Mouse (Mus musculus): Measurements from ENCODE around the gene Foxa2. TPM values are rescaled to one million over a fixed set of nuclear protein-coding genes. Genes with fewer than 3 reads are reported as not detected.

Gene Foxa2
- polyA plus RNA-seq (2015; fragmentation: Nextera tagmentation; extraction: Ambion mirVana): 8.3 and 8.5 TPM in 2 replicates

DNA sequence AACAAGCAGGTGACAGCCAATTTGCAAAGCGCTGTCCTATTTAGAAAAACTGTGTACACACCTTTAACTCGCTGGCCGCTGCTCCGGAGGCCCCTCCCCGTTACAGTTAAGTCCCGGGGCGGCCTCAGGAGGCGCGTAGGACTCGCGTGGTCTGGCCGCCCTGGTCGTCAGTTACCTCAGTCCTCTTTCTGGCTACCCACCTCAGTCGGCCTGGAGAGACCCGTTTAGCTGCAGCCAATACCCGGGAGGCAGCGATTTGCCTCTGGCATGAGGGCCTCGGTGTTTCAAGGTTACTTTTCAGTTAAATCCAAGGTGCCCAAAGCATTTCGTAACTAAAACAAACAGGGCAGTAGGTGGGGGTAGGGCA is at the start of gene Foxa2:
Gene Foxa2 (minus strand): TSS at position 171 of the 367 bp plus-strand sequence.
- Histone ChIP-seq H3K36me3 (ENCODE audit: control insufficient read depth, insufficient read depth, low read length) (no peaks in the 10 kb centered on the region), H3K4me1 (ENCODE audit: control insufficient read depth, insufficient read depth, low read length) (peaks cover 5% of the 10 kb centered on the region; the same call in 1 of the 2 replicates), H3K4me3 (replicated peaks; ENCODE audit: low read length) (peak within 1 kb of the TSS; percentile 57), H3K9me3 (replicated peaks; ENCODE audit: control insufficient read depth, low read length) (no peaks in the 10 kb centered on the region), H3K27ac (ENCODE audit: low read length) (peak within 1 kb of the TSS; percentile 77), H3K9ac (ENCODE audit: low read length) (peak within 1 kb of the TSS; percentile 72), H3K4me2 (ENCODE audit: low read depth, low read length) (peak within 1 kb of the TSS; percentile 68), H3K27me3 (ENCODE audit: control insufficient read depth, insufficient read depth, low read length) (peaks cover 69% of the 10 kb centered on the region)
- no peak for ATAC-seq (ENCODE audit: insufficient read depth, low FRiP score)
- WGBS: 3% methylated on average over 19 of the region's 19 CpGs

DNA sequence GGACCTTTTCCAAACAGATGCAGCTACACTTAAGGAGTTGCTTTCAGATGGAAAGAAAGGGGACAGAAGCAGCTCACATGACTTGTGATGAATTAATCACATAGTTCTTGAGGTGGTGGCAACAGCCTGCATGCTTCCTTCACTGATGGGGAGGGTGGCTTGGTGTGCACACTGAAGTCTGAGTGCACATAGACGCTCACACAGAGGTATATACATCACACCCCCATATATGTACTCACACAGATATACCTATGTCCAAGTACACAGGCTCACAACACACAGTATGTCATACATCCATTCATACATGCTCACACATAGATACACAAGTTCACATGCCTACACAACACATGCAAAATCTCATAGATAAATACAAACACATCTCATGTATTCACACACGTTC is 45.3 kb upstream of the Foxa2 start:
- no peaks in the 10 kb centered on the region for H3K36me3 ChIP-seq (ENCODE audit: control insufficient read depth, insufficient read depth, low read length)
- 70% methylated on average over 2 of the region's 2 CpGs for WGBS
- no peak for ATAC-seq (ENCODE audit: insufficient read depth, low FRiP score)

DNA sequence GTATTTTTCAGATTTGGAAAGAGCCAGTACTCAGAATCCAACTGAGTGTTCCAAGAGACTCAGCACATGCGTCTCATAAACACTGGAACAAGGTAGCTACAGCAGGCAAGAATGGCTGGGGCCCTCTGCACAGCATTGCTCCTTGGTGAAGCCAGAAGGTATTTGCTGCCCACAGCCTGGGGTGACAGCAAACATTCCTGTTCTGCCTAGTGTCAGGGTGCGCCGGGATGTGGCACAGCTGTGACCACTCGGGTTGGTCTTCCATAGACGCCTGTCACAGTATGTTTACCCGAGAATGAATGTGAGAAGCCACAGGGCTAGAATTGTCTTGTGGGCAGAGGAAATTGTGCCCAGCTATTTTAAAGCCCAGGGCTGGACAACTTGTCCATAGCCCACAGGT is 44.9 kb upstream of the Foxa2 start:
- no peaks in the 10 kb centered on the region for H3K27me3 ChIP-seq (ENCODE audit: control insufficient read depth, insufficient read depth, low read length)
- no peak overlapping the region for H3K4me3 ChIP-seq (replicated peaks; ENCODE audit: low read length)
- no peak overlapping the region for H3K27ac ChIP-seq (ENCODE audit: low read length)
- no peak overlapping the region for H3K9ac ChIP-seq (ENCODE audit: low read length)
- H3K4me2 ChIP-seq (ENCODE audit: low read depth, low read length): no peak overlapping the region
- H3K4me1 ChIP-seq (ENCODE audit: control insufficient read depth, insufficient read depth, low read length): no peaks in the 10 kb centered on the region
- ATAC-seq (ENCODE audit: insufficient read depth, low FRiP score): no peak
- WGBS: 22% methylated on average over 6 of the region's 6 CpGs
- H3K9me3 ChIP-seq (replicated peaks; ENCODE audit: control insufficient read depth, low read length): no peaks in the 10 kb centered on the region
- H3K36me3 ChIP-seq (ENCODE audit: control insufficient read depth, insufficient read depth, low read length): no peaks in the 10 kb centered on the region

More for the DNA sequence above, 45.3 kb upstream of the Foxa2 start:
- Histone ChIP-seq H3K4me3 (replicated peaks; ENCODE audit: low read length) (no peak overlapping the region), H3K27ac (ENCODE audit: low read length) (no peak overlapping the region), H3K4me2 (ENCODE audit: low read depth, low read length) (no peak overlapping the region), H3K9me3 (replicated peaks; ENCODE audit: control insufficient read depth, low read length) (no peaks in the 10 kb centered on the region), H3K9ac (ENCODE audit: low read length) (no peak overlapping the region), H3K4me1 (ENCODE audit: control insufficient read depth, insufficient read depth, low read length) (no peaks in the 10 kb centered on the region), H3K27me3 (ENCODE audit: control insufficient read depth, insufficient read depth, low read length) (no peaks in the 10 kb centered on the region)

DNA sequence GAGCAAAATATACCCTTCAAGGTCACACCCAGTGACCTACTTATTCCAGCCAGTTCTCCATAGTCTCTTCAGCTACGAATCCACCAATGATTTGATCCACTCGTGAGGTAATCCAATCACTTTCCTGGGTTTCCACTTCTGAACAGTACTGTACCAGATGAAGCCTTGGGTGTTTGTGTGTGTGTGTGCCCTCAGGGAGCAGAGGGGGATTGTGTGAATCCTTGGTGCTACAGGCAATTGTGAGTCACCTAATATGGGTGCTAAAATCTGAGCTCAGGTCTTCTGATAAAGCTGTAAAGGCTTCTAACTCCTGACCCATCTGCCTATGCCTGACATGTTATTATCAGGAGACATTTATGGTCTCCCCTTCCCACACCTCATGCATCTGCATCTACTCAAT is 43.3 kb upstream of the Foxa2 start:
- H3K36me3 ChIP-seq (ENCODE audit: control insufficient read depth, insufficient read depth, low read length): no peaks in the 10 kb centered on the region
- no peaks in the 10 kb centered on the region for H3K9me3 ChIP-seq (replicated peaks; ENCODE audit: control insufficient read depth, low read length)
- 86% methylated on average over 2 of the region's 2 CpGs for WGBS
- H3K4me1 ChIP-seq (ENCODE audit: control insufficient read depth, insufficient read depth, low read length): no peaks in the 10 kb centered on the region
- no peak overlapping the region for H3K27ac ChIP-seq (ENCODE audit: low read length)
- H3K4me2 ChIP-seq (ENCODE audit: low read depth, low read length): no peak overlapping the region
- ATAC-seq (ENCODE audit: insufficient read depth, low FRiP score): no peak
- no peak overlapping the region for H3K4me3 ChIP-seq (replicated peaks; ENCODE audit: low read length)
- H3K27me3 ChIP-seq (ENCODE audit: control insufficient read depth, insufficient read depth, low read length): no peaks in the 10 kb centered on the region
- H3K9ac ChIP-seq (ENCODE audit: low read length): no peak overlapping the region

DNA sequence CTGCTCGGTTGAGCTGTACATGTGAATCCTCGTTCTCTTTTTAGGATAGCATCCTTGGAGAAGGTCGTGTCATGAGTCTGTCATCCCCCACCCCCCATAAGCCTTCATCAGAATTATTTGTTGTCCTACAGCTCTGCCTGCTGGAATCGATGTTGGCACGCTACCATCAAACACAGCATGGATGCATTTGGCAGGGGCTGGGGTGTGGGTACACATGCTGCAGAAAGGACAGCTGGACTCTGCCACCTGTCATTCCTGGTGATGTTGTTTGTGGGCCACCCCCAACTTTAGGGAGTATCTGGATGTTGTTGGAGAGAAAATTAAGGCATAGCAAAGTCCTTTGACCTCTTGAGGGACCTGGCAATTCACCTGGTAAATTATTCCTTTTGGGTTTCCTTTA is 38.8 kb upstream of the Foxa2 start:
- Histone ChIP-seq H3K4me2 (ENCODE audit: low read depth, low read length) (no peak overlapping the region), H3K9ac (ENCODE audit: low read length) (no peak overlapping the region), H3K9me3 (replicated peaks; ENCODE audit: control insufficient read depth, low read length) (no peaks in the 10 kb centered on the region), H3K27me3 (ENCODE audit: control insufficient read depth, insufficient read depth, low read length) (no peaks in the 10 kb centered on the region), H3K27ac (ENCODE audit: low read length) (no peak overlapping the region), H3K4me1 (ENCODE audit: control insufficient read depth, insufficient read depth, low read length) (no peaks in the 10 kb centered on the region), H3K4me3 (replicated peaks; ENCODE audit: low read length) (no peak overlapping the region), H3K36me3 (ENCODE audit: control insufficient read depth, insufficient read depth, low read length) (no peaks in the 10 kb centered on the region)
- WGBS: 68% methylated on average over 5 of the region's 5 CpGs
- no peak for ATAC-seq (ENCODE audit: insufficient read depth, low FRiP score)

DNA sequence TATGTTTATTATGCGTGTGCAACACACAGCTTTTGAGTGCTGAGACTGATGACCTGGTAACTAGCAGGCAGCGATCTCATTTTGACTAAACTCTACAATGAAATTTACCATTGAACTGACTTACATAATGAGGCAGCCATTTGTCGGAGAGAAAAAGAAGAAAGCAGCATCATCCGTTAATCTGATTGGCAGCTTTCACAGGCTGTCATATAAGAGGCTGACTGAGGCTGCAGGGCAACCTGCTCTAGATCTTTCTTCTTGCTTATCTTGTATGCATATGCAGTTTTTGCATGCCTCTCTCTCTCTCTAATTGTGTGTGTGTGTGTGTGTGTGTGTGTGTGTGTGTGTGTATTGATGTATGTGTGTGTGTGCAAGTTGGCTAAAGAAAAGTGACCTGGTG is 38.4 kb upstream of the Foxa2 start:
- no peak overlapping the region for H3K4me3 ChIP-seq (replicated peaks; ENCODE audit: low read length)
- ATAC-seq (ENCODE audit: insufficient read depth, low FRiP score): no peak
- no peaks in the 10 kb centered on the region for H3K36me3 ChIP-seq (ENCODE audit: control insufficient read depth, insufficient read depth, low read length)
- H3K4me1 ChIP-seq (ENCODE audit: control insufficient read depth, insufficient read depth, low read length): no peaks in the 10 kb centered on the region
- no peaks in the 10 kb centered on the region for H3K27me3 ChIP-seq (ENCODE audit: control insufficient read depth, insufficient read depth, low read length)
- no peaks in the 10 kb centered on the region for H3K9me3 ChIP-seq (replicated peaks; ENCODE audit: control insufficient read depth, low read length)
- WGBS: 50% methylated on average over 4 of the region's 4 CpGs
- no peak overlapping the region for H3K4me2 ChIP-seq (ENCODE audit: low read depth, low read length)
- H3K9ac ChIP-seq (ENCODE audit: low read length): no peak overlapping the region
- H3K27ac ChIP-seq (ENCODE audit: low read length): no peak overlapping the region

DNA sequence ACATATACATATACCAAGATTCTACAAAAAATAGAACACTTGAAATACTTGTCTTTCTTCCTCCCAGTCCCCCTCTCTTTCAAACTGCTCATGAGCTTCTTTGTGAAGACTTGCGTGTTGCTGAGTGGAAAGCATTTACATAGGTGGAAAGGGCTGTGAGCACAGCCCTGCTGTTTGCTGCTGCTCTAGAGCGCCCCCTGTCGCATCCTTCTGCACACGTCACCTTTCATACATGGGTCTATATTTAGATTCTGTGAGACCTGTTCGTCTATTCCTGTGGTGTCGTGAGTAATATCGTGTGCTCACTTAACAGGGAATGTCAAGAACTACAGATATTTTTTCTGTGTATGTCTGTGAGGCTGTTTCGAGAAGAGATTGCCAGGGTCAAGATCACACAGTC is 35.5 kb upstream of the Foxa2 start:
- no peak overlapping the region for H3K4me2 ChIP-seq (ENCODE audit: low read depth, low read length)
- H3K36me3 ChIP-seq (ENCODE audit: control insufficient read depth, insufficient read depth, low read length): no peaks in the 10 kb centered on the region
- no peak for ATAC-seq (ENCODE audit: insufficient read depth, low FRiP score)
- H3K9me3 ChIP-seq (replicated peaks; ENCODE audit: control insufficient read depth, low read length): no peaks in the 10 kb centered on the region
- no peaks in the 10 kb centered on the region for H3K4me1 ChIP-seq (ENCODE audit: control insufficient read depth, insufficient read depth, low read length)
- no peaks in the 10 kb centered on the region for H3K27me3 ChIP-seq (ENCODE audit: control insufficient read depth, insufficient read depth, low read length)
- 11% methylated on average over 8 of the region's 8 CpGs for WGBS
- no peak overlapping the region for H3K27ac ChIP-seq (ENCODE audit: low read length)
- no peak overlapping the region for H3K9ac ChIP-seq (ENCODE audit: low read length)
- no peak overlapping the region for H3K4me3 ChIP-seq (replicated peaks; ENCODE audit: low read length)

DNA sequence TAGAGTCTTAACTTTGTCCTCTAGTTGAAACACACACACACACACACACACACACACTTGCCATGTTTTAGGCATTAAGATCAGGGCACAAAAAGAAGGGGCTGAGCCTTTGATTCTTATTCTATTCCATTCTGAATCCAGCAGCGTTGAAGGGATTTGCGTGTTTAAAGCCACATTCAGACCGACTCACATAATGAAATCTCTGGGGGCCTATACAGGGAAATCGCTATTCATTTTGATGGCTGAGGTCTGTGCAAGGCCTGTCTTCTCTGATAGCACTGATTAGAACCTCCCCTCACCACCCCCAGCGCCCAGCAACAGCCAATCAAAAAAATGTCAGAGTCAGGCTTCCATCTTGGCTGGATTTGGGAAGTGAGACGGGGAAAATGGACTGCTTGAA is 13.9 kb upstream of the Foxa2 start:
- ATAC-seq (ENCODE audit: insufficient read depth, low FRiP score): no peak
- 67% methylated on average over 6 of the region's 6 CpGs for WGBS
- H3K4me2 ChIP-seq (ENCODE audit: low read depth, low read length): no peak overlapping the region

DNA sequence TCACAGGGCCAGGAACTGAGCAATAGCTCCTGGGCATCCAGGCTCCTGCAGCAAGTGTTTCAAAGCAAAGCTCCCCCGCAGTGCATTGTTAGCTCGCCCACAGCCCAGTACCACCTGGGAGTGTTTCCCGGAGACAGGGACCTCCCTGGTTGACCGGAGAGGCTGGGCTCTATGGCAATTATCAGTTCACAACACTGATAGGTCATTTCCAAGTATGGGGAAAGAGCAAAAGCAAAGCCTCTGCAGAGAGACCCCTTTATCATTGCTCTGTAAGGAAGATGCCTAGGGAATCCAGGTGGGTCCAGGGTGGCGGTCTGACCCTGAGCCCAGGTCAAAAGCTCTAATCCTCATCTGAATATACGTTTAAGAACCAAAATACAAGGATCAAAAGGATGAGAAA is 6.6 kb upstream of the Foxa2 start:
- Histone ChIP-seq H3K4me3 (replicated peaks; ENCODE audit: low read length) (no peak overlapping the region), H3K9me3 (replicated peaks; ENCODE audit: control insufficient read depth, low read length) (no peaks in the 10 kb centered on the region), H3K27ac (ENCODE audit: low read length) (no peak overlapping the region), H3K4me2 (ENCODE audit: low read depth, low read length) (no peak overlapping the region), H3K36me3 (ENCODE audit: control insufficient read depth, insufficient read depth, low read length) (no peaks in the 10 kb centered on the region), H3K27me3 (ENCODE audit: control insufficient read depth, insufficient read depth, low read length) (peaks cover 27% of the 10 kb centered on the region), H3K9ac (ENCODE audit: low read length) (no peak overlapping the region), H3K4me1 (ENCODE audit: control insufficient read depth, insufficient read depth, low read length) (no peaks in the 10 kb centered on the region)
- WGBS: 17% methylated on average over 6 of the region's 6 CpGs
- no peak for ATAC-seq (ENCODE audit: insufficient read depth, low FRiP score)

More for the DNA sequence above, 13.9 kb upstream of the Foxa2 start:
- Histone ChIP-seq H3K4me1 (ENCODE audit: control insufficient read depth, insufficient read depth, low read length) (no peaks in the 10 kb centered on the region), H3K9ac (ENCODE audit: low read length) (no peak overlapping the region), H3K36me3 (ENCODE audit: control insufficient read depth, insufficient read depth, low read length) (no peaks in the 10 kb centered on the region), H3K4me3 (replicated peaks; ENCODE audit: low read length) (no peak overlapping the region), H3K27ac (ENCODE audit: low read length) (no peak overlapping the region), H3K9me3 (replicated peaks; ENCODE audit: control insufficient read depth, low read length) (no peaks in the 10 kb centered on the region), H3K27me3 (ENCODE audit: control insufficient read depth, insufficient read depth, low read length) (no peaks in the 10 kb centered on the region)
